Mouse (Mus musculus): Measurements from ENCODE around the gene A830018L16Rik. TPM values are rescaled to one million over a fixed set of nuclear protein-coding genes. Genes with fewer than 3 reads are reported as not detected.
A peak's percentile ranks its signal among the peaks of the same experiment; 100 is the strongest.

The A830018L16Rik gene
- polyA plus RNA-seq, 1 experiment from 2014 or later = 0.51 TPM

DNA sequence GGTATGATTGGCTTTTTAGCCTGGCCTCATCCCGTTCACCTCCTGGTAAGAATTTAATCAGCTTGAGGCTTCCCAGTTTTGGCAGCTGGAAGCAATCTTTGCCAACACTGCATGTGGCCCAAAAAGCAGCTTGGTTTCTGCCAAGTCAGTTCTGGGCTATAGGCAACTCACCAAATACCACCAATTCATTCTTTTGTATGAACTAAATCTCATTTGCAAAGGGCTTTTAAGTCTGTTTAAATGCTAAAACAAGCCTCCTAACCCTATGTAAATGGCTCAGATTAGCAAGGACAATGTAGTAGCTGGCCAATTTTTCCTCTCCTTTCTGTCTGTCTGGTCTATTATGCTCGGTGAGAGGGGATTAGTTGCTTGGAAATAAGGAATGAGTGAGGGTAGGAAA, 334.5 kb downstream of the A830018L16Rik start:
- H3K4me3 ChIP-seq (ENCODE audit: low read length) = no peak overlapping the region
- no peak overlapping the region for H3K9ac ChIP-seq (ENCODE audit: low read depth, low read length)
- H3K27me3 ChIP-seq (ENCODE audit: control insufficient read depth, insufficient read depth, low read length) = no peaks in the 10 kb centered on the region
- no peak for ATAC-seq (ENCODE audit: low FRiP score, low TSS enrichment)
- H3K4me1 ChIP-seq (ENCODE audit: control insufficient read depth, insufficient read depth, low read length) = no peaks in the 10 kb centered on the region
- WGBS = 74% methylated on average over 2 of the region's 2 CpGs
- no peak overlapping the region for H3K4me2 ChIP-seq (replicated peaks; ENCODE audit: low read depth, low read length)
- no peaks in the 10 kb centered on the region; the same call in 1 of the 2 replicates for H3K9me3 ChIP-seq (ENCODE audit: control insufficient read depth, low read length)
- H3K36me3 ChIP-seq (ENCODE audit: control insufficient read depth, insufficient read depth, low read length) = no peaks in the 10 kb centered on the region
- no peak overlapping the region for H3K27ac ChIP-seq (ENCODE audit: low read depth, low read length)

DNA sequence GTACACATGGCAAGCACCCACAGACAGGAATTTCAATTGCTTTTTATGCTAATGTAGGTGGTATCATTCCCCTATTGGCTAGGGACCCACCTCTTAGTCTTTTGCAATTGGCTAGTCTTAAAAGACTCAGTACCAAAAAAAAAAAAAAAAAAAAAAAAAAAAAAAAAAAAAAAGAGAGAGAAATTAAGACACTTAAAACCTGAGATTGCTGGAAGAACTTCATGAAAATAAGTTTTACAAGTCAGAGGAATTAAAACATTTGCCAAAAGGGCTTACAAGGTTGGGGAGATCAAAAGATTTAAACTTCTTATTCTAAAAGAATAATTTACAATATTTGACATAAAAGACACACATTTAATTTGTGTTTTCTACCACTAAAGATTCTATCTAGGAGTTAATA, 336.2 kb downstream of the A830018L16Rik start:
- Histone ChIP-seq H3K4me1 (ENCODE audit: control insufficient read depth, insufficient read depth, low read length) (no peaks in the 10 kb centered on the region), H3K4me2 (replicated peaks; ENCODE audit: low read depth, low read length) (no peak overlapping the region), H3K4me3 (ENCODE audit: low read length) (no peak overlapping the region), H3K36me3 (ENCODE audit: control insufficient read depth, insufficient read depth, low read length) (no peaks in the 10 kb centered on the region), H3K9me3 (ENCODE audit: control insufficient read depth, low read length) (peaks cover 2% of the 10 kb centered on the region; the same call in 1 of the 2 replicates), H3K27me3 (ENCODE audit: control insufficient read depth, insufficient read depth, low read length) (no peaks in the 10 kb centered on the region), H3K9ac (ENCODE audit: low read depth, low read length) (no peak overlapping the region), H3K27ac (ENCODE audit: low read depth, low read length) (no peak overlapping the region)
- ATAC-seq (ENCODE audit: low FRiP score, low TSS enrichment) = no peak

GRCm38 (mm10) chr1:11750607-11751006, 336.7 kb downstream of the A830018L16Rik start:
- H3K4me3 ChIP-seq (ENCODE audit: low read length) = no peak overlapping the region
- no peak overlapping the region for H3K4me2 ChIP-seq (replicated peaks; ENCODE audit: low read depth, low read length)
- peak; percentile 69; the same call in 1 of the 2 replicates for ATAC-seq (ENCODE audit: low FRiP score, low TSS enrichment)
- no peaks in the 10 kb centered on the region for H3K4me1 ChIP-seq (ENCODE audit: control insufficient read depth, insufficient read depth, low read length)
- peaks cover 2% of the 10 kb centered on the region; the same call in 1 of the 2 replicates for H3K9me3 ChIP-seq (ENCODE audit: control insufficient read depth, low read length)
- no peaks in the 10 kb centered on the region for H3K36me3 ChIP-seq (ENCODE audit: control insufficient read depth, insufficient read depth, low read length)
- H3K9ac ChIP-seq (ENCODE audit: low read depth, low read length) = no peak overlapping the region
- 19% methylated on average over 2 of the region's 2 CpGs for WGBS
- no peaks in the 10 kb centered on the region for H3K27me3 ChIP-seq (ENCODE audit: control insufficient read depth, insufficient read depth, low read length)
- no peak overlapping the region for H3K27ac ChIP-seq (ENCODE audit: low read depth, low read length)

DNA sequence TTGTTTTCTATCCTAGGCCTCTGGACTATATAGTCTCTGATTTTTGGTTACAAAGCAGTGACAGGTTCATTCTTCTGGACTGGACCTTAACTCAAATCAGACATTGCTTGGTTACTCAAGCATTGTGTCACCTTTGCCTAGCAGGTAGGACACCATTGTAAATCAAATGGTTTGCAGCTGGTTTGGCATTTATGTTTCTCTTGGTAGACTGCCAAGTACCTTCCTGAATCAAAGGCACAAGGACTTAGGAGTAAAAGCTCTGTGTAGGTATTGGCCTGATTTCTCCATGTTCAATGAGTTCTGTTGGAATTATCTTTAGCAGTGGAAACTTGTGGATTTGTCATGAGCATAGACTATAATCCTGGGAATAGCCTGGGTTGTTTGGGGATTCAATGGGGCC, 338.1 kb downstream of the A830018L16Rik start:
- no peak; the same call in 1 of the 2 replicates for ATAC-seq (ENCODE audit: low FRiP score, low TSS enrichment)
- Histone ChIP-seq H3K27me3 (ENCODE audit: control insufficient read depth, insufficient read depth, low read length) (no peaks in the 10 kb centered on the region), H3K4me1 (ENCODE audit: control insufficient read depth, insufficient read depth, low read length) (no peaks in the 10 kb centered on the region), H3K4me2 (replicated peaks; ENCODE audit: low read depth, low read length) (no peak overlapping the region), H3K9ac (ENCODE audit: low read depth, low read length) (no peak overlapping the region), H3K36me3 (ENCODE audit: control insufficient read depth, insufficient read depth, low read length) (no peaks in the 10 kb centered on the region), H3K4me3 (ENCODE audit: low read length) (no peak overlapping the region), H3K27ac (ENCODE audit: low read depth, low read length) (no peak overlapping the region), H3K9me3 (ENCODE audit: control insufficient read depth, low read length) (peaks cover 2% of the 10 kb centered on the region; the same call in 1 of the 2 replicates)

GRCm38 (mm10) chr1:11788264-11788663, 374.4 kb downstream of the A830018L16Rik start:
- Histone ChIP-seq H3K4me1 (ENCODE audit: control insufficient read depth, insufficient read depth, low read length) (no peaks in the 10 kb centered on the region), H3K9me3 (ENCODE audit: control insufficient read depth, low read length) (no peaks in the 10 kb centered on the region), H3K27me3 (ENCODE audit: control insufficient read depth, insufficient read depth, low read length) (no peaks in the 10 kb centered on the region), H3K36me3 (ENCODE audit: control insufficient read depth, insufficient read depth, low read length) (no peaks in the 10 kb centered on the region), H3K27ac (ENCODE audit: low read depth, low read length) (no peak overlapping the region), H3K4me2 (replicated peaks; ENCODE audit: low read depth, low read length) (no peak overlapping the region), H3K9ac (ENCODE audit: low read depth, low read length) (no peak overlapping the region), H3K4me3 (ENCODE audit: low read length) (no peak overlapping the region)
- 70% methylated on average over 1 of the region's 1 CpGs for WGBS
- no peak for ATAC-seq (ENCODE audit: low FRiP score, low TSS enrichment)

DNA sequence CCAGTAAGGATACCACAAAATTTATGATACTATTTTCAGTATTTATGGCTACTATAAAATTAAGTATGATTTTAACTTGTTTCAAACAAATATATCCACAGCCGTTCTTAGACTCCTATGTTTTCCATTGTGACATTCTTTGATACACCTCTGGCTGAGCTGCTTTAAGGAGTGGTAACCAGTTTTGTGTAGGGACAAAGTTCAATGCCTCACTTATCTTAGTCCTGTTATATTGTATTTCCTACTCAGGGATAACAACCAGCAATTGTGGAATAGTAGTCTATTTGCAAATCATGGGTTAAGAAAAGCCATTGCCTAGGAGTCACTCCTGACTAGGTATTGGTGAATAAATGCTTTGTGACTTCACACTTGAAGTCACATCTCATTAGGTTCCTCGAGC, 378.9 kb downstream of the A830018L16Rik start:
- Histone ChIP-seq H3K9me3 (ENCODE audit: control insufficient read depth, low read length) (no peaks in the 10 kb centered on the region), H3K36me3 (ENCODE audit: control insufficient read depth, insufficient read depth, low read length) (no peaks in the 10 kb centered on the region), H3K4me1 (ENCODE audit: control insufficient read depth, insufficient read depth, low read length) (no peaks in the 10 kb centered on the region), H3K27ac (ENCODE audit: low read depth, low read length) (no peak overlapping the region), H3K4me3 (ENCODE audit: low read length) (no peak overlapping the region), H3K9ac (ENCODE audit: low read depth, low read length) (no peak overlapping the region), H3K4me2 (replicated peaks; ENCODE audit: low read depth, low read length) (no peak overlapping the region), H3K27me3 (ENCODE audit: control insufficient read depth, insufficient read depth, low read length) (no peaks in the 10 kb centered on the region)
- no peak for ATAC-seq (ENCODE audit: low FRiP score, low TSS enrichment)
- WGBS = 57% methylated on average over 2 of the region's 2 CpGs

GRCm38 (mm10) chr1:11795666-11796065, 381.8 kb downstream of the A830018L16Rik start:
- H3K27me3 ChIP-seq (ENCODE audit: control insufficient read depth, insufficient read depth, low read length) = no peaks in the 10 kb centered on the region
- H3K4me3 ChIP-seq (ENCODE audit: low read length) = no peak overlapping the region
- H3K4me2 ChIP-seq (replicated peaks; ENCODE audit: low read depth, low read length) = no peak overlapping the region
- H3K9ac ChIP-seq (ENCODE audit: low read depth, low read length) = no peak overlapping the region
- no peak overlapping the region for H3K27ac ChIP-seq (ENCODE audit: low read depth, low read length)
- no peak for ATAC-seq (ENCODE audit: low FRiP score, low TSS enrichment)
- H3K9me3 ChIP-seq (ENCODE audit: control insufficient read depth, low read length) = no peaks in the 10 kb centered on the region
- H3K4me1 ChIP-seq (ENCODE audit: control insufficient read depth, insufficient read depth, low read length) = no peaks in the 10 kb centered on the region
- H3K36me3 ChIP-seq (ENCODE audit: control insufficient read depth, insufficient read depth, low read length) = no peaks in the 10 kb centered on the region
- 56% methylated on average over 2 of the region's 2 CpGs for WGBS

DNA sequence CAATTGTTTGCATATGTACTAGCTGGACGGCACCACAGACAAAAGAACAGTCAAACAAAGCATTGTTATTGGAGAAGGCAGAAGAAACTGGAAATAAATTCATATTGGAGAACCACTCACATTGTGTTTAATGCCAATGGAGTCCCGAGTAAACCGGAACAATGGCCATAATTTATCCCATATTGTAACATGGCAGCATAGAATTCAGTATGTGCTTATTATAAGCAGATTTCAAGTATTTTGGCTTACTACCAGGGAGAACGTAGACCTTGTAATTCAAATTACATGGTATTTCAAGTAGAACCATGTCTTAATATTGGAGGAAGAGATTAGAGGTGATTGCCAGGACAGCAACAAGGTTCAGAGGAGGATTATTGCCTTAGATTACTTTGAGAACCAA, 458.9 kb downstream of the A830018L16Rik start:
- Histone ChIP-seq H3K36me3 (ENCODE audit: control insufficient read depth, insufficient read depth, low read length) (no peaks in the 10 kb centered on the region), H3K27me3 (ENCODE audit: control insufficient read depth, insufficient read depth, low read length) (no peaks in the 10 kb centered on the region), H3K4me2 (replicated peaks; ENCODE audit: low read depth, low read length) (no peak overlapping the region), H3K9me3 (ENCODE audit: control insufficient read depth, low read length) (no peaks in the 10 kb centered on the region), H3K4me3 (ENCODE audit: low read length) (no peak overlapping the region), H3K27ac (ENCODE audit: low read depth, low read length) (no peak overlapping the region), H3K4me1 (ENCODE audit: control insufficient read depth, insufficient read depth, low read length) (no peaks in the 10 kb centered on the region), H3K9ac (ENCODE audit: low read depth, low read length) (no peak overlapping the region)
- ATAC-seq (ENCODE audit: low FRiP score, low TSS enrichment) = no peak
- WGBS = 83% methylated on average over 4 of the region's 4 CpGs

DNA sequence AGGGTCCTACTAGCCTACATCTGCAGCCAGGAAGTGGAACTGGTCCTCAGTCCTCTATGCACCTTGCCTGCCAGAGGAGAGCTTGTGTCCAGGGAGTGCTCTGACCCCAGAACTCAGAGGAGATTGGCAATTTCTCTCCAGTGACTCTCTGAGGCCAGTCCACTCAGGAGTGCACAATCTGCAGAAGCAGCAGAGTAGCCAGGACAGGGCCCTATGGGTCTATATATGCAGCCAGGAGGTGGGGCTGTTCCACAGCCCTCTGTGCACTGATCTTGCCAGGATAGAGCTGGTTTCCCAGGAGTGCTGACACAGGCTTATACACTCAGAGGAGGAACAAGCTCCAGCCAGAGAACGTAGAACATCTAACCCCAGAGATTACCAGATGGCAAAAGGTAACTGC, 459.7 kb downstream of the A830018L16Rik start:
- H3K4me3 ChIP-seq (ENCODE audit: low read length) = no peak overlapping the region
- H3K27ac ChIP-seq (ENCODE audit: low read depth, low read length) = no peak overlapping the region
- WGBS = 80% methylated on average over 1 of the region's 1 CpGs
- H3K4me1 ChIP-seq (ENCODE audit: control insufficient read depth, insufficient read depth, low read length) = no peaks in the 10 kb centered on the region
- ATAC-seq (ENCODE audit: low FRiP score, low TSS enrichment) = no peak
- no peak overlapping the region for H3K9ac ChIP-seq (ENCODE audit: low read depth, low read length)
- H3K9me3 ChIP-seq (ENCODE audit: control insufficient read depth, low read length) = no peaks in the 10 kb centered on the region
- H3K27me3 ChIP-seq (ENCODE audit: control insufficient read depth, insufficient read depth, low read length) = no peaks in the 10 kb centered on the region
- no peaks in the 10 kb centered on the region for H3K36me3 ChIP-seq (ENCODE audit: control insufficient read depth, insufficient read depth, low read length)
- H3K4me2 ChIP-seq (replicated peaks; ENCODE audit: low read depth, low read length) = no peak overlapping the region

GRCm38 (mm10) chr1:11881706-11882105, 467.8 kb downstream of the A830018L16Rik start:
- no peak for ATAC-seq (ENCODE audit: low FRiP score, low TSS enrichment)
- Histone ChIP-seq H3K4me2 (replicated peaks; ENCODE audit: low read depth, low read length) (no peak overlapping the region), H3K4me3 (ENCODE audit: low read length) (no peak overlapping the region), H3K9ac (ENCODE audit: low read depth, low read length) (no peak overlapping the region), H3K9me3 (ENCODE audit: control insufficient read depth, low read length) (no peaks in the 10 kb centered on the region), H3K27ac (ENCODE audit: low read depth, low read length) (no peak overlapping the region), H3K36me3 (ENCODE audit: control insufficient read depth, insufficient read depth, low read length) (no peaks in the 10 kb centered on the region), H3K27me3 (ENCODE audit: control insufficient read depth, insufficient read depth, low read length) (no peaks in the 10 kb centered on the region), H3K4me1 (ENCODE audit: control insufficient read depth, insufficient read depth, low read length) (no peaks in the 10 kb centered on the region)
- WGBS = 24% methylated on average over 2 of the region's 2 CpGs
